Mouse (Mus musculus) lung, embryonic 15.5 days (tissue): ENCODE measurements around the gene Cdh4. TPM values are rescaled to one million over a fixed set of nuclear protein-coding genes. Genes with fewer than 3 reads are reported as not detected.

ENCODE experiments used
- ATAC-seq: fragments of 200-750 bp; cut with Nextera tagmentation; 2 replicates; pipeline ENCODE4 v1.8.0; 2017; ENCODE audit warnings: moderate number of reproducible peaks, borderline replicate concordance; ENCODE audit not compliant: low FRiP score, low TSS enrichment; ENCODE audit errors: extremely low read depth
- H3K27ac ChIP-seq: fragments of 300-500 bp; sonication (generic); 2 replicates; pipeline ENCODE4 v1.5.1; 2015; ENCODE audit warnings: moderate library complexity, mild to moderate bottlenecking, inconsistent platforms
- H3K27me3 ChIP-seq: fragments of 300-500 bp; sonication (generic); 2 replicates; pipeline ENCODE4 v1.6.1; 2015; ENCODE audit warnings: inconsistent platforms
- H3K36me3 ChIP-seq: fragments of 300-500 bp; sonication (generic); 2 replicates; pipeline ENCODE4 v1.6.1; 2015; ENCODE audit warnings: inconsistent platforms
- H3K4me1 ChIP-seq: fragments of 300-500 bp; sonication (generic); 2 replicates; pipeline ENCODE4 v1.6.1; 2015; ENCODE audit warnings: inconsistent platforms
- H3K4me2 ChIP-seq: fragments of 300-500 bp; sonication (generic); 2 replicates; pipeline ENCODE4 v1.6.1; 2015; ENCODE audit warnings: inconsistent platforms, mild to moderate bottlenecking, moderate library complexity
- H3K4me3 ChIP-seq: fragments of 300-500 bp; sonication (generic); 2 replicates; pipeline ENCODE4 v1.5.1; 2015; ENCODE audit warnings: mild to moderate bottlenecking, inconsistent platforms
- H3K9ac ChIP-seq: fragments of 300-500 bp; sonication (generic); 2 replicates; pipeline ENCODE4 v1.6.1; 2015; ENCODE audit warnings: inconsistent platforms
- H3K9me3 ChIP-seq: fragments of 300-500 bp; sonication (generic); 2 replicates; pipeline ENCODE4 v1.6.1; 2016; ENCODE audit warnings: inconsistent platforms
- WGBS: fragments of 180-500 bp; shearing (Covaris S2); methylation state at CpG from one replicate; pipeline ENCODE4 v1.1.7; 2015; 5-methylcytosine and 5-hydroxymethylcytosine counted together
- polyA plus RNA-seq: library from polyadenylated mRNA; unstranded; fragments of >200 nt; fragmentation: Nextera tagmentation; extraction: Ambion mirVana; gene quantifications from 2 replicates; pipeline ENCODE4 v1.2.1, GENCODE M21; 2015

The Cdh4 gene
- polyA plus RNA-seq, 1 experiment from 2014 or later = 7.3 TPM

DNA sequence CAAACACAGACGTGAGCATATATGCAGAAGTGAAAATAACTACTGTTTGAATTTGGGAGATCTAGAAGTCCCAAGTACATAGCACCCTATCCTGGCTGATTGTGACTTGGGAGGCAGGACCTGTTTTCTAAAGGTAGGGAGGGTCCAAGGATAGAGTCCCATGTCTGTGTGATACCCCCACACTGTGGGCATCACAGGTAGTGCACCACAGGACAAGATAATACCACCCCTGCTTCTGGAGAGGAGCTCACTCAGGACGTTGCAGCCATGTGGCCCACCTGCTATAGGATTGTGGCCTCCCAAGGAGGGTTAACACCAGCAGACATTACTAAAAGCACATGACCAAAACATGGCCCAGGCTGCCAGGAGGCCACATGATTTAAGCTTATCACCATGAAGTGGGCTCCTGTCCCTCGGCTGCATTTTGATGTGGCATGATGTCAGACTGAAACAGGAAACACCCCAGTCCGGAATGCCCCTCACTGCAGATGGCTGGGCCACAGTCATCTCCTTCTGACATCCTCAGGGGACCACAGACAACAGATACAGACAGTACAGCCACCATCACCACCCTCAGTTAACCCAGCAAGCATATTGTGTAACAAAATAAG lies 280.6 kb downstream of the Cdh4 start:
- 51% methylated on average over 4 of the region's 4 CpGs for WGBS

DNA sequence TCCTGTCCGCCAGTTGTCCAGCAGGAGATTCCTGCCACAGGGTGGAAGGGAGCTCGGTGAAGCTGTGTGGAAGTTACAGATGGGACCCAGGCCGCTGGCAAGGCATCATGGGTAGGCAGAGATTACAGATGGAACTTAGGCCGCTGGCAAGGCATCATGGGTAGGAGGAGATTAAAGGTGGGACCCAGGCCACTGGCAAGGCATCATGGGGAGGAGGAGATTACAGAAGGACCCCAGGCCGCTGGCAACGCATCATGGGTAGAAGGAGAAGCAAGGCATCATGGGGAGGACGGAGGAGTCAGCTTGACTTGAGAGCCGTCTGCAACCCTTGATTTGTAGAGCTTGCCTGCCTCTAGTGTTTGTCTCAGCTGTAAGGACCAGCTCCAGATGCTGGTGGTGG lies 281.2 kb downstream of the Cdh4 start:
- H3K4me1 ChIP-seq = no peaks in the 10 kb centered on the region
- WGBS = 82% methylated on average over 8 of the region's 8 CpGs
- H3K36me3 ChIP-seq = no peaks in the 10 kb centered on the region
- no peaks in the 10 kb centered on the region for H3K27me3 ChIP-seq
- H3K4me3 ChIP-seq = no peak overlapping the region
- ATAC-seq = no peak
- H3K27ac ChIP-seq = no peak overlapping the region
- H3K9me3 ChIP-seq = no peaks in the 10 kb centered on the region
- H3K9ac ChIP-seq = no peak overlapping the region
- no peak overlapping the region for H3K4me2 ChIP-seq

More for the DNA sequence above, 280.6 kb downstream of the Cdh4 start:
- H3K9ac ChIP-seq = no peak overlapping the region
- H3K4me3 ChIP-seq = no peak overlapping the region
- H3K27me3 ChIP-seq = no peaks in the 10 kb centered on the region
- H3K27ac ChIP-seq = no peak overlapping the region
- H3K36me3 ChIP-seq = no peaks in the 10 kb centered on the region
- no peak for ATAC-seq
- H3K9me3 ChIP-seq = no peaks in the 10 kb centered on the region
- no peaks in the 10 kb centered on the region for H3K4me1 ChIP-seq
- H3K4me2 ChIP-seq = no peak overlapping the region

DNA sequence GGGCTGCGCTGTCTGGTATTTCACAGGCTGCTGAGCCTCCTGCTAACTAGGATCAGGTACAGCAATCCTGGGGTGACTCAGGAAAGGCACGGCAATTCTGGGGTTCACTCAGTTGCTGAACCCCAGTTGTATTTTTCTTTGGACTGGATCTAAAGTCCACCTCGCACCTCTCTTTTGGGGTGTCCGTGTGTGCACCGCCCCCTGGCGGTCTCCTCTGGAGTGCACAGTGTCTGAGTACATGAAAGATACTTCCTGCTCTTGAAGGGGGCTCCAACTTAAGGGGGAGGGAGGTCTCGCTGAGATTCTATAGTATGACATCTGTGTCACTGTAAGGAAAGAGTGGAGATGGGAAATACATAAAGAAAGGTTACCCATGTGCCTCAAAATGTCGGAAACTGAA lies 286.8 kb downstream of the Cdh4 start:
- no peak overlapping the region for H3K27ac ChIP-seq
- 49% methylated on average over 8 of the region's 8 CpGs for WGBS
- H3K9ac ChIP-seq = no peak overlapping the region
- H3K4me3 ChIP-seq = no peak overlapping the region
- ATAC-seq = no peak
- no peak overlapping the region for H3K4me2 ChIP-seq
- no peaks in the 10 kb centered on the region for H3K36me3 ChIP-seq
- H3K27me3 ChIP-seq = no peaks in the 10 kb centered on the region
- H3K9me3 ChIP-seq = no peaks in the 10 kb centered on the region
- H3K4me1 ChIP-seq = no peaks in the 10 kb centered on the region

DNA sequence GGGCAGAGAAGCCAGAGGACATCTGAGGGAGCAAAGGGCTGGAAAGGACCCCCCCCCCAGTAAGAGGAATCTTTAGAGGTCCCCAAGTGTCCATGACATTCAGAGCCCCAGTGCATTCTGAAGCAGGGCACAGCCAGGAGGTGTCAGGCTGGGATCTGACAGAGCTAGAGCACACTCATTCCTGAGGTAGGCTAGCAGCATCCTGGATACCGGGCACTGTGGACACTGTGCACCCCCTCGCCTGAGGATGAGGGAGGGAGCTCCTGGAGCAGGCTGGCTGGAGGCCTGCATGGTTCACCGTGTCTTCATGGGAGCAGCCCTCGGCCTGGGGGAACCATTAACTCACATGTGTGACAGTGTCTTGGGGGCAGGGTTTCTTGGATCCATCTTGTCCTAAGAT lies 287.6 kb downstream of the Cdh4 start:
- Histone ChIP-seq H3K9me3 (no peaks in the 10 kb centered on the region), H3K9ac (no peak overlapping the region), H3K27me3 (0 out of 2 replicates have a peak, but pooled peaks cover 3% of the 10 kb centered on the region), H3K4me3 (no peak overlapping the region), H3K4me2 (no peak overlapping the region), H3K4me1 (no peaks in the 10 kb centered on the region), H3K36me3 (no peaks in the 10 kb centered on the region), H3K27ac (no peak overlapping the region)
- WGBS = 80% methylated on average over 4 of the region's 4 CpGs
- ATAC-seq = no peak

DNA sequence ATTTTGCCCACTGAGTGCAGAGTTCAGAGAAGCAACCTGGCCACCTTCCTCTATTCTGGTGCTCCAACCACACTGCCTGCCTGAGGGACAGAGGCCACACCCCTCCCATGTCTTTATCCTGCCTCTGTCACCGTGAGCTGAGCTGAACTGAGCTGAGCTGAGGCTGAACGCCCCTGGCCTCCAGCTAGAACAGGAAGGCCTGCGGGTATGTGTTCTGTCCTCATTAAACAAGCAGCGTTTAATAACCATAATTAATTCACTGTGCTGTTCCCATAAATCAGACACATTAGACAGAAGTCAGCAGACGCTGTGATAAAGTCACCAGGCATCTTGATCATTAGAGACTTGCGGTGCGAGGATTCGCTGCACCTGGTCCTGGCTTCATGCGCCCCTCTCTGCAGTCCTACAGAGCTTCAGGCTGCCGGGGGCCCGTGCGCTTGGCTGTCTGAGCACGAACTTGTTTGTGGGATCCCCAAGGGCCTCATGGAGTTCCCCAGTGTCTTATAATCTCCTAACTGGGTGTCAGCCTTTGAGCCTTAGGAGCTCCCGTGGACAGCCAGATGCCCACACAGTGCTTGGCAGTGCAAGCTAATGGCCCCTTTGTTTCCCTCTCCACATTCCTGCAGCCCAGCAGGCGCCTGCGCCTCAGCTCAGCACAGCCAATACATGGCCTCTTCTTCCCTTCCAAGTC lies 291.1 kb downstream of the Cdh4 start:
- no peak overlapping the region for H3K27ac ChIP-seq
- ATAC-seq = no peak
- H3K4me3 ChIP-seq = no peak overlapping the region
- no peaks in the 10 kb centered on the region for H3K36me3 ChIP-seq
- H3K4me2 ChIP-seq = no peak overlapping the region
- H3K9me3 ChIP-seq = no peaks in the 10 kb centered on the region
- no peaks in the 10 kb centered on the region for H3K4me1 ChIP-seq
- H3K9ac ChIP-seq = no peak overlapping the region
- 54% methylated on average over 16 of the region's 16 CpGs for WGBS
- peaks cover 6% of the 10 kb centered on the region; the same call in 1 of the 2 replicates for H3K27me3 ChIP-seq

DNA sequence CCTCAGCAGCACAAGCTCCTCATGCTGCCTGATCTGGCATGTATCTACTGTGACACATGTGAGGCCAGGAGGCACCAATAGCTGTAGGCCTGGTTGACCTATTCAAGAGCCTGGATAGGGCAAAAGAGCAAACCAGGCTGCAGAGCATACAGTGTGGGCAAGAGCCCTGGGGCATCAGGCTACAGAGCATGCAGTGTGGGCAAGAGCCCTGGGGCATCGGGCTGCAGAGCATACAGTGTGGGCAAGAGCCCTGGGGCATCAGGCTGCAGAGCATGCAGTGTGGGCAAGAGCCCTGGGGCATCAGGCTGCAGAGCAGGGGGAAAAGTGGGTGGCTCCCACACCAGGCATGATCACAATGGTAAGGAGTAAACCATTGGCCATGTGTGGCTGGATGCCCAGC lies 300.2 kb downstream of the Cdh4 start:
- ATAC-seq = no peak
- 67% methylated on average over 1 of the region's 1 CpGs for WGBS
- no peak overlapping the region for H3K4me3 ChIP-seq

DNA sequence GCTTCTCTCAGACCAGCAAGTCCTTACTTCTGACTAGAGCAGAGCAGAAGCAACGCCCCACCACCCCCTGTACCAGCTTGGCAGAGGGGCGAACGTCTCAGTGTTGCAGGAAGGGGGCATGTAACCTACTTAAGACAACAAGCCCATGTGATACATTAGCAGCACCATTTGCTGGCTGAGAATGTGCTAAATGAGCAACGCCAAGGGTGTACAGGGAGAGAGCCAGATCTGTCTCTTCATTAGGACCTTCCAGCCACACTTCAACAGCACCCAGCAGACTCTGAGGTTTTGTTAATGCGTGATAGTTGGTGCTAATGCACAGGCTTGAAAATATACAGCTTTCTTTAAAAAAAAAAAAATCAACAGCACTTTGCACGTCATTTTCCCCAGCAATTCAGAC lies 300.6 kb downstream of the Cdh4 start:
- Histone ChIP-seq H3K9me3 (no peaks in the 10 kb centered on the region), H3K36me3 (no peaks in the 10 kb centered on the region), H3K9ac (no peak overlapping the region), H3K4me3 (no peak overlapping the region), H3K4me2 (no peak overlapping the region), H3K27ac (no peak overlapping the region), H3K4me1 (no peaks in the 10 kb centered on the region), H3K27me3 (peaks cover 14% of the 10 kb centered on the region; the same call in 1 of the 2 replicates)
- 71% methylated on average over 6 of the region's 6 CpGs for WGBS
- no peak for ATAC-seq

More for the DNA sequence above, 300.2 kb downstream of the Cdh4 start:
- no peaks in the 10 kb centered on the region for H3K36me3 ChIP-seq
- H3K9ac ChIP-seq = no peak overlapping the region
- no peak overlapping the region for H3K27ac ChIP-seq
- H3K27me3 ChIP-seq = peaks cover 14% of the 10 kb centered on the region; the same call in 1 of the 2 replicates
- no peaks in the 10 kb centered on the region for H3K4me1 ChIP-seq
- no peaks in the 10 kb centered on the region for H3K9me3 ChIP-seq
- H3K4me2 ChIP-seq = no peak overlapping the region

DNA sequence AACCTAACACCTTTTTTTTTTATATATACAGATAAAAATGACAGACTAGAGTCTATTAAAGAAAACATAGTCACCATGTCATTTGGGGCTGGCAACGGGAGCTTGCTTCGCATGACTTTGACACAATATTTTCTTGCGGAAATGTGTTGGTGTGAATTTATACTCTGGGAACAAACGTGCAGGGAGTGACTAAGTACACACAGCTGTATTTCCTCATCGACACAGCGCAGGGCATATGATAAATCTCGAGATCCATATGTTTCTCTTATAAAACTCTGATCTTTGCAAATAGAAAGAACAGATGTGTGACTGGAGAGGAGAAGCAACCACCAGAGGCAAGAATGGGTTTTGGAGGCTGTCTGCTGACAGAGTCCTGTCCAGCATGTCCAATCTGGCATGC lies 304.3 kb downstream of the Cdh4 start:
- 37% methylated on average over 7 of the region's 7 CpGs for WGBS
- no peak overlapping the region for H3K4me2 ChIP-seq
- H3K36me3 ChIP-seq = no peaks in the 10 kb centered on the region
- H3K9ac ChIP-seq = no peak overlapping the region
- no peak for ATAC-seq
- H3K9me3 ChIP-seq = no peaks in the 10 kb centered on the region
- H3K4me1 ChIP-seq = no peaks in the 10 kb centered on the region
- 0 out of 2 replicates have a peak, but pooled peaks cover 9% of the 10 kb centered on the region for H3K27me3 ChIP-seq
- no peak overlapping the region for H3K4me3 ChIP-seq
- H3K27ac ChIP-seq = no peak overlapping the region

DNA sequence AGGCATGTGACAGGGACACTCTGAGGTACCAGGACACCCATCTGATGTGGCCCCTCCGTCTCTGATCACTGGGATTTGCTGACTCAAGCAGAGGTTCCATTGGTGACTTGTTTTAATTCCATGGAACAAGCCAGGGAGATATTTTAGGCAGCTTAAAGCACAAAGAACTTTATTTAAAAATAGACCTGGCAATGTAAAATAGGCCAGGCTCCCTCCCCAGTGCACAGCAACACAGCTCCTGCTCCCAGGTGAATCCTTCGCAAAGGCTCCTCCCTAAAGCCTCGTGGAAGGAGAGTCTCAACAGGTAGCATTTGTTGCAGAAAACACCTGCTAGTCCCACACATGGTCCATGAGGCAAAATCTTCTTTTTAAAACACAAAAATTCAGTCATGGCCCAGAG lies 307.2 kb downstream of the Cdh4 start:
- H3K36me3 ChIP-seq = no peaks in the 10 kb centered on the region
- no peak overlapping the region for H3K27ac ChIP-seq
- ATAC-seq = no peak
- no peak overlapping the region for H3K4me2 ChIP-seq
- WGBS = 60% methylated on average over 3 of the region's 3 CpGs
- H3K4me1 ChIP-seq = no peaks in the 10 kb centered on the region
- no peaks in the 10 kb centered on the region for H3K9me3 ChIP-seq
- H3K27me3 ChIP-seq = 0 out of 2 replicates have a peak, but pooled peaks cover 4% of the 10 kb centered on the region
- H3K4me3 ChIP-seq = no peak overlapping the region
- H3K9ac ChIP-seq = no peak overlapping the region

DNA sequence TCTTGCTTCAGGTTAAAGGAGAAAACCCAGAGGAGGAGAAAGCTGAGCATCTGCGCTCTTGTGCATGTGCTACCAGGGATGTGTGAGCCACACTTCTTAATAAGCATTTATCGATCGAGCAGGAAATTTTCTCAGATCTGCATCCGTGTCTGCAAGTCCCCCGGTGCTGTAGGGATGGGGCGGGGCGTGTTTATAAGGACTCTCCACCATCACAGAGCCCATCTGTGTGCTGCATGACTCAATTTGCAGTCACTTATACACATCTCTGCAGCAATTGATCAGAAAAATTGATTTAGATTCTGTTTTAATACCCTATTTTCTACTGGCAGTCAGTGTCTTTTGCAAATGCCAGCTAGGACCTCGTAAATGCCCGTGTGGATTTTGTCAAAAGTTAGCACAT lies 311.6 kb downstream of the Cdh4 start:
- Histone ChIP-seq H3K36me3 (no peaks in the 10 kb centered on the region), H3K4me3 (no peak overlapping the region), H3K4me2 (no peak overlapping the region), H3K27ac (no peak overlapping the region), H3K9ac (no peak overlapping the region), H3K9me3 (no peaks in the 10 kb centered on the region), H3K27me3 (peaks cover 17% of the 10 kb centered on the region; the same call in 1 of the 2 replicates), H3K4me1 (no peaks in the 10 kb centered on the region)
- ATAC-seq = no peak
- WGBS = 80% methylated on average over 9 of the region's 9 CpGs

DNA sequence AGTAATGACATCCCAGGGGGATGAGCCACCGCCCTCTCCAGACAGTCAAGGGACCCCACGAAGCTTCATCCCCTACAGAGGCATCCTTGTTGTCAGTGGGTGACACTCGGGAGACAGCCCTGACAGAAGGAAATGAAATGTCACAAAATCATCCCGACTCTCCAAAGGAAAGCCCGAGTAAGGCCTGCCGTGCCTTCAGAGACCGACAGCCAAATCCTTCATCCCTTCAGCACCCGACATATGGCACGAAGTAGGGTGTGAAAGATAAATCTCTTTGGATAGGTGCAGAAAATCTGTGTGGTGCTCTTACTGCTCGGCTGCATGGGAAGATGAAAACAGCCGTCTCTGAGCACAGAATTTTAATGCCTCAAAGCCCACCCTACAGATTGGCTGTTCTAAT lies 312.5 kb downstream of the Cdh4 start:
- H3K4me2 ChIP-seq = no peak overlapping the region
- peaks cover 17% of the 10 kb centered on the region; the same call in 1 of the 2 replicates for H3K27me3 ChIP-seq
- WGBS = 56% methylated on average over 11 of the region's 11 CpGs
- no peaks in the 10 kb centered on the region for H3K36me3 ChIP-seq
- H3K4me3 ChIP-seq = no peak overlapping the region
- H3K4me1 ChIP-seq = no peaks in the 10 kb centered on the region
- H3K9ac ChIP-seq = no peak overlapping the region
- ATAC-seq = no peak
- H3K27ac ChIP-seq = no peak overlapping the region
- H3K9me3 ChIP-seq = no peaks in the 10 kb centered on the region

DNA sequence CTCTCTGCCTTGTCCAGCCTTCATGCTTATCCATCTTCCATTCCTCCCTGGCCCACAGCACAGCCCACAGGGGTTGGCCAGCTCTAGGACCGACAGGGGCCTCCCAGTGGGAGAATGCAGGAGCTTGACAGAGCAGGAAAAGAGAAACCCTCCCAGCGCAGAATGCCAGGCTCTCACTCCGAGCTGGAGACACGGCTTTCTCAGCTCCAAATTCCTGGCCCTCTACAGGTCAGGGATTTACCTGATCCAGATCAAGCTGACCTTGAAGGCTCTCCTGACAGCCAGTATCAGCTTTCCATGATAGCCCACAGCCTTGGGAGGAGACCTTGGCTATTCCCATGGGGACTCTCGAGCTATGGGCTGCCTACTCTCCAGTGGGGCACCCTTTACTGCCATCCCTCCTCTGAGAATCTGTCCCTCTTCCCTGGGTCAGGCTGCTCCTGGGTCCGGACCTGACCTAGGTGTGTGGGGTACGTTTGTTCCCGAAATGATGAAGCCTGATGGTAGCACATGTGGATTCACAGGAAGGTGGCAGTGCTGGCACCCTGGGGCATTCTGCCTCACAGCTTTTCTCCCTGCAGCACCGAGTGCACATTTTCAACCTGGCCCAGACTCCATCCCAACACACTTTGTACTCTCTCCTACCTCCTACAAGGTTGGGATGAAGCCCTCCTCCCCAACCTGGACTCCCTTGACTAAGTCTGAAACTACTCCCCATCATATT lies 319.6 kb downstream of the Cdh4 start:
- 49% methylated on average over 9 of the region's 9 CpGs for WGBS
- H3K27me3 ChIP-seq = peaks cover 59% of the 10 kb centered on the region

More for the DNA sequence above, 319.6 kb downstream of the Cdh4 start:
- no peak overlapping the region for H3K9ac ChIP-seq
- no peaks in the 10 kb centered on the region for H3K9me3 ChIP-seq
- no peak for ATAC-seq
- no peak overlapping the region for H3K4me3 ChIP-seq
- H3K36me3 ChIP-seq = no peaks in the 10 kb centered on the region
- no peak overlapping the region for H3K27ac ChIP-seq
- no peak overlapping the region for H3K4me2 ChIP-seq
- H3K4me1 ChIP-seq = 0 out of 2 replicates have a peak, but pooled peaks cover 6% of the 10 kb centered on the region
